Mouse (Mus musculus): ENCODE data around the gene Adamts6.

DNA sequence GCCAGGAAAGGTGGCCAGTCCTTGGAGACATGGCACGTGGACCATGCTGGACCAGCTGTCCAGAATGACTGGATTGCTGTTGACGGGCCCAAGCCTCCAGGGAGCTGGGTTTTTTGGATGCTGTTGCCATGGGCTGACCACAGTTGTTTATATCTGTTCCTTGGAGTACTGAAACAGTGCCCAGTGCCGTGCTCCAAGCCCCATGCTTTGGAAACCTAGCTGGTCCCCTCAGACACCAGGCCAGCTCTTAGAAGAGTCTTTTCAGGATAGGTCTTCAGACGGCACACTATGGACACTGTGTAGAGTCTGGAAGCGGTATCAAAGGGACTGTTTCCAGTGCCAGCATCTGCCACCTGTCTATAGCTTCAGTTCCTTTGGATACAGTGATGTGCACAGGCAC is 223.1 kb downstream of the Adamts6 start:
- TF ChIP-seq POLR2A (IDR thresholded peaks at IDR 0.05; ENCODE audit: insufficient read depth, low read depth, low read length), result no peak
- TF ChIP-seq CTCF (IDR thresholded peaks at IDR 0.05), result no peak

All from heart, adult 2 months (tissue).